Mouse (Mus musculus): ENCODE measurements around the gene Icosl.
"Not testable (repeated sequence)": the region's sequence is repeated elsewhere in the genome, so short reads cannot be mapped to it uniquely, and the experiment has no call there.

Icosl gene

DNA sequence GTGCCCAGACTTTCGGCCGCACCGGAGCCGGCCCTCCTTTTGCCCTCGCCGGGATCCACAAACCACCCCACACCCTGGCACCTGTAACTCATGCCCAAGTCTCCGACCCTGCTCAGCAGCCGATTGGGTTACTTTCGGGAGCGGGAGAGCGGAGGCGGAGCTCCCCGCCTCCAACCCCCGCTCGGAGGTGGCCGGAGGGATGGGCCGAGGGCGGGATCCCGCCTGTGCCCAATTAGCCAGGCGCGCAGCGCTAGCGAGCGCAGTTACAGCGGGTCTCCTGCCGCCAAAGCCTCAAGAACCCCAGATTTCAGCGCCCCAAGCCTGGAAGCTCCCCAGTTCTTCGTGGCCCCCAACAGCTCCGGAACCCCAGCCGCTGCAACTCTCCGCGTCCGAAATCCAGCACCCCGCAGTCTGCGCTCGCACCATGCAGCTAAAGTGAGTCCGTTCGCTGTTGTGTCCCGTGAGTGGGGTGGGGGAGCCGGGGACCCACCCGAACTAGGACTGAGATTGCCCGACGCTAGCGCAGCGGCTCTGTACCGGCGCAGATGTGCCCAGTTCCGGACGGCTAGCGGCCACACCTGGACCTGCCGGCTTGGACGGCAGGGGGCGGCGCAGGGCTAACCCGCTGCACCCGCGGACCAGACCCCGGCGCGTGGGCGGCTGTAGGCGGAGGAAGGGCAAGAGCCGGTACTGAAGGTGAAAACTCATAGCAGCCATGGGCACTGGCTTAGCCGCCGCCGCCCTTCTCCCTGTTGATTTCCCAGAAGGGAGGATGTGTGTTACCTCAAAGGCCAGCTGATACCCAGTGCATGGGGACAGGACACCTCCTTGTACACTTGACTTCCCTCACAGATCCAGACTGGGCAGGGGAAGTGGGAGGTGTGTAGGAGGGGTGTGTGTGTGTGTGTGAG, at the start of gene Icosl:
Gene Icosl, plus strand, starts transcription at position 202 of the 911 bp plus-strand sequence.
- peak; percentile 33 for DNase-seq (ENCODE audit: extremely low spot score, low read depth, low spot score)

DNA sequence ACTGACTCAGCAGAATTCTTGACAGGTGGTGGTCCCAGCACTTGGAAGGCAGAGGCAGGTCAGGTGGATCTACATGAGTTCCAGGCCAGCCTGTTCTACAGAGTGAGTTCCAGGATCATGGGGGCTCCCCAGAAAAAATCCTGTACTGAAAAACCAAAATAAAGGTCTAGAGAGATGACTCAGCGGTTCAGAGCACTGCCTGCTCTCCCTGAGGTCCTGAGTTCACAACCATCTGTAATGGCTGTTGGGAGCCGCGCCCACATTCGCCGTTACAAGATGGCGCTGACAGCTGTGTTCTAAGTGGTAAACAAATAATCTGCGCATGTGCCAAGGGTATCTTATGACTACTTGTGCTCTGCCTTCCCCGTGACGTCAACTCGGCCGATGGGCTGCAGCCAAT, 49.1 kb upstream of the Icosl start:
- DNase-seq (ENCODE audit: extremely low spot score, low read depth, low spot score), result not testable (repeated sequence)

DNA sequence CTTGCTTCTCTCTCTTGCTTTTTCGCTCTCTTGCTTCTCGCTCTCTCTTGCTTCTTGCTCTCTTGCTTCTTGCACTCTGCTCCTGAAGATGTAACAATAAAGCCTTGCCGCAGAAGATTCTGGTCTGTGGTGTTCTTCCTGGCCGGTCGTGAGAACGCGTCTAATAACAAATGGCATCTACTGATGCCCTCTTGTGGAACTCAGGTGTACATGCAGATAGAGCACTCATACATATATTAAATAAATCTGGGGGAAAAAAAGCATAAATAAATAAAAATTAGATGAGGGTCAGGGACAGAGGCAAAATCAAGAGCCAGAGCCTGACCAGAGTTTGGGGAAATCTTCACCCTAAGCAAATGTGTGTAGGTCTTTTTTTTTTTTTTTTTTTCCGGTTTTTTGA, 43.6 kb upstream of the Icosl start:
- not testable (repeated sequence) for DNase-seq (ENCODE audit: extremely low spot score, low read depth, low spot score)

DNA sequence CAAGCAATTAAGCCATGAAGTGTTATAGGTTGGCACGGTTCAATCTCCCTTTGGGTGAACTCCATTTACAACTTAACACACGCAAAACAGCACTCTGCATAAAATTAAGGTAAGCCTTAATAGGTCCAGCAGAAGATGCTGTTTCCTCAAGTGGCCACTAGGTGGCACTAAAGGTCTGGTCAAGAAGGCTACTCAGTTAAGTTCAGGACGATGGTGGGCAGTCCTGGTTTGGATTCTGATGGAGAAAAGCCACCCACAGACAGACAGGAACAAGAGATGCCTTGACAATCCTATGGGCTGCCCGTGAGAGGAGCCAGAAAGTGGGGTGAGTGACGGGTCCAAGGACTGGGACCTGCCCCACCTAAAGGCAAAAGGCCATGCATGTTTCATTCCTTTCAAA, 41.0 kb upstream of the Icosl start:
- peak; percentile 81 for DNase-seq (ENCODE audit: extremely low spot score, low read depth, low spot score)

DNA sequence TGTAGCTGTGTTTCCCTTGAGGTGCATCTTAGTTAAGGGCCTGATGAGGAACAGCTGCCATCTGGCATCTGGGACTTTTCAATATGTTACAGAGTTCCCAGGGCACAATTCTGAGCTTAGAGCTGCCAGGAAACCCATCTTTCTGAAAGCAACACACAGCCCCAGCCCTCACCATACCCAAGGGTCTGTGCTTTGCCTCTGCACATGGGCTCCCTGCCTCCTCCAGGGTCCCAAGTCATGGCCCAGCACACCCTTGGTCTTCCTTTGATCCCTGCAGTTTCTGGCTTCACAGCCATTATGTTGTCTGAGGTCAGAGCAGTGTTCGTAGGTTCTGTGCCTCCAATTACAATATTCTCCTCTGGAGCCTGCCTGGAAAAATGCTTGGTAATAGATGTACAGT, 40.0 kb upstream of the Icosl start:
- DNase-seq (ENCODE audit: extremely low spot score, low read depth, low spot score), result no peak

DNA sequence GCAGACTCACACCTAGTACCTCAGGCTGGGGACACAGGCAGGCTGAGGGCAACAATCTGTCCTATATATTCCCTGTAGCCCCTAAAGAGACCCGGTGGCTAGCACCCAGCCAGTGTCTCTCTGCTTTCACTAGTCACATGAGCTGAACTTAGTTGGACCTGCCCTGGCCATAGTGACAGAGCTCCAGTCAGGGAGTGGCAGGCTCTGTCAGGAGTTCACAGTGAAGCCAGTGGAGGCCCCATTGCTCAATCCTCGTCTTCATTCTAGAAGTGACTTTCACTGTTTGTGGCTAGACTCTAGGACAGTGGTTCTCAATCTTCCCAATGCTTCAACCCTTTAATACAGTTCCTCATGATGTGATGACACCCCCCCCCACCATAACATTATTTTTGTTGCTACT, 37.1 kb upstream of the Icosl start:
- DNase-seq (ENCODE audit: extremely low spot score, low read depth, low spot score), result no peak

DNA sequence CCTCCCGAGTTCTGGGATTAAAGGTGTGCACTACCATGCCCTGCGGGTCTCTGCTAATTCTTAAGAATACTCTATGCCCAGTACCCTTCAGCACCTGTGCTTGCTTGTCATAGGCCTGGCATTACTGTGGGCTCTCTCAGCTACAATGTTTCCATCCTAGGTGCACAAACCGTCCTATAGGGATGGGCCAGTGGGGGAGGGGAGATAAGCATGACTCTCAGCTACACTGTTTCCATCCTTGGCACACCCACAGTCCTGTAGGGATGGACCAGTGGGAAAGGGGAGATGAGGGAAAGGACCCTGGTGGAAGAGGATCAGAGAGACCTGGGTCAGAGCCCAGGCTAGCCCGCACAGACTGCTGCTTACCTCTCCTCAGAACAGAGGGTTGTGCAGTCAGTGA, 32.0 kb upstream of the Icosl start:
- DNase-seq (ENCODE audit: extremely low spot score, low read depth, low spot score), result no peak

DNA sequence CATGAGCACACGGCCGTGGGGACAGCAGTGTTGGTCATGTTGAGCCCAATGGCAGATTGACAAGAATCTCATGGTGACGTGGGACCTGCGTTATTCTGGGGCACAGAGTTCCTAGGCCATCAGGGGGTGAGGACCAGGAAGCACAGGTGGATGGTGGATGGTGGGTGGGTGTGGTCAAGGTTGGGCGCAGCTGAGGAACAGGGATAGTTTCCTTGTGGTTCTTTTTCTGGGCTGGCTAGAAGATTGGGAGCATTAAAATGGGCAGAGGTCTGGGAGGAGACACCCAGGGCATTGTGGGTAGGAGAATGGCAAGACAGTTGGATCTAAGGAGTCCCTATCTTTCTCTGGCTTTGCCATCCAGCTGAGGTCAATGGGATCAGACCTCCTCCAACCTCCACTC, 27.5 kb upstream of the Icosl start, which contains the start of gene Dnmt3l:
Gene Dnmt3l, plus strand, starts transcription at position 301 of the 400 bp plus-strand sequence.
- DNase-seq (ENCODE audit: extremely low spot score, low read depth, low spot score), result no peak

DNA sequence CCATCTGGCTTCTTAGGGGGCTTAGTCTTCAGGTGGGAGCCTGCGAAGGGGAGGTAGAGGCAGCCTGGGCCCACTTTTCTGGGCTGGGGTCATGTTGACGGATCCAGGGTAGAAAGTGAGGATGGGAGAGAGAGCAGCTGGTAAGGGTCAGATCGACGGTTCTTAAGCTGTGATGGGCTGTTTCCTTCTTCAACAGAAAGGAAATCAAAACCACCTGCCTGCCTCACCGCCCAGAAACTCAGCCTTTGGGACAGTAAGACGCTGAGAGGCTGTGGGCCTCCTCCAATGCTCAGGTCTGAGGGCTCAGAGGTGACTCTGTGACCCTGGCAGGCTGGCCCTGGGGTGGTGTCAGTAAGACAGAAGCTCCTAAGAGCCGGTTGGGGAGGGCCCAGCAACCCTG, 27.0 kb upstream of the Icosl start:
- no peak for DNase-seq (ENCODE audit: extremely low spot score, low read depth, low spot score)

DNA sequence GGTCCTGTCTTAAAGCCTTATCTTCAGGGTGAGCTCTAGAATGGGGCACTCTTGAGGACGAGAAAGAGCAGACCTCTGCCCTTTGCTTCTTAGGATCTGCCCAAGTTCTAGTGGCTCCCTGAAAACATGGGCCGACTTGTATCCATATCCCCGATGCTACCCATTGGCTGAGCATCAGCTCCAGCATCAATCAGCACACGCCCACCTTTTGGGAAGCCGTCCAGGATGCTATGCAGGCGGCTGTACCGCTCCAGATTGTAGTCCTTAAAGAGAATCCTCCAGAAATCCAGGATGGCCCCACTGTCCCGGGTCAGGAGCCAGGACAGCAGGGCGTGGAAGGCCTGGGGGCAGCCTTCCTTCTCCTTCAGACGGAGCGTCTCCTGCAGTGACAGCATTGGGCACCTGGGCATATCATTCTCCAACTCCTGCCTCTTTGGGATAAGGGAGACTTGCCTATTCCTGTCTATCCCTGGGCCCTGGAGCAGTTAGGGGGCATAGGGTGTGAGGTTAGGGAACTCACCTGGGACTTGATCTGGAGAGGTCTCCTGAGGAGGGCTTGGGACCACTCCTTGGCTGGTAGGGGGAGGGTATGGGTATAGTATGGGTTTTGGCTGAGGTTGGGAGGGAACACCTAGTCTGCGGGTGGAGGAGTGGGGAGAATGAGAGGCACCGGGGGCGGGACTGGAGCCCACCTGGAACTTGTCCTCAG, 26.3 kb upstream of the Icosl start:
- DNase-seq (ENCODE audit: extremely low spot score, low read depth, low spot score), result no peak

DNA sequence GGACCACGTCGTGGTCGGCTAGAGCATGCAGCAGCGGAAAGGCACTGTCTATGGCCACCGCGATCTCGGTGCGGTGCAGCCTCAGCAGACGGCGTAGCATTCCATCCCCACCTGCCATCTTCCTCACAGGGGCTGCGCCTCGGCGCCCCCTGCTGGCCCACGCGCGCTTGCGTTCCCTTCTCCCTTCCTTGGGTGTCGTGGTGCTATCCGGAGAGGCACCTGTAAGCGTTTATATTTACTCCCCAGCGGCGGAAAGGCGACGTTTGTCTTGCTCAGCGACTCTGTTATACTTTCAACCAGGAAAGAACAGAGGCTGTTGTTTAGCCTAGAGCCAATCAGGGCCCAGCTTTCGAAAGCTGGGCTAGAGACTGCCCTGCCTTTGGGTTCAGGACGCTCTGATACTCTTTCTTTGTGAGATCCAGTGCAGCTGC, 25.7 kb upstream of the Icosl start, which contains the start of gene Aire:
Gene Aire, minus strand, starts transcription at position 205 of the 431 bp plus-strand sequence.
- no peak for DNase-seq (ENCODE audit: extremely low spot score, low read depth, low spot score)

DNA sequence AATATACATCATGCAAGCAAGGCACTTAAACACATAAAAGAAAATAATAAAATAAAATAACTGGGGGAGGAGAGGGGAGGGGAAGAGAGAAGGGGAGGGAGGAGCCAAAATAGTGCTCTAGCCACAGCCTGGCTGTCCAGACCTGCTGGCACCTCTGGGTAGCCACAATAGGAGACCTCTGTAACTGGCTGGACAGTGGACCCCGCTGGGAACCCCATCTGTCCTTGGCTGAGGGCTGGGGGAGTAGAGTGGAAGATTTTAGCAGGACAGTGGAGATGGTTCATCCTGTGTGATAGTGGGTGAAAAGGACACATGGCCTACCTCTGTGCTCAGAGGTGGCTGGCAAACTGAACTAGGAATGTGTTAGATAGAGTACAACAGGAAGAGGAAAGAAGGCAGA, 24.6 kb upstream of the Icosl start:
- DNase-seq (ENCODE audit: extremely low spot score, low read depth, low spot score), result no peak

DNA sequence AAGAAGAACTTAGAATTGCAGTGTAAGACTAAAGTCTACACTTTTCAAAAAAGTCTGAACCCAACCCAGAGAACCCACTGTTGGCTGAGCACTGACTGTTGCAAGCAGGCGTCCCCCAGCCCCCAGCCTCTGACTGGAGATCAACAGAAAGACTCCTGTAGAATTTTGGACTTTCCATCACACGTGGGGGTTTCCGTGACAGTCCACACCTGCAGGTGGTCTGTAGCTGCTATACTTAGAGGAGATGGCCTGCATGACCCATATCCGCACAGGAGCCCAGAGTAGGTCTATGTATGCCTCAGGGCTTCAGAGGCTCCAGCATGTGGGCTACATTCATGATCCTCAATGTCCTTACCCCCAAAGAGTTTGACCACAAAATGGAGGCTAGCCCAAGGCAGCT, 22.7 kb upstream of the Icosl start:
- no peak for DNase-seq (ENCODE audit: extremely low spot score, low read depth, low spot score)

DNA sequence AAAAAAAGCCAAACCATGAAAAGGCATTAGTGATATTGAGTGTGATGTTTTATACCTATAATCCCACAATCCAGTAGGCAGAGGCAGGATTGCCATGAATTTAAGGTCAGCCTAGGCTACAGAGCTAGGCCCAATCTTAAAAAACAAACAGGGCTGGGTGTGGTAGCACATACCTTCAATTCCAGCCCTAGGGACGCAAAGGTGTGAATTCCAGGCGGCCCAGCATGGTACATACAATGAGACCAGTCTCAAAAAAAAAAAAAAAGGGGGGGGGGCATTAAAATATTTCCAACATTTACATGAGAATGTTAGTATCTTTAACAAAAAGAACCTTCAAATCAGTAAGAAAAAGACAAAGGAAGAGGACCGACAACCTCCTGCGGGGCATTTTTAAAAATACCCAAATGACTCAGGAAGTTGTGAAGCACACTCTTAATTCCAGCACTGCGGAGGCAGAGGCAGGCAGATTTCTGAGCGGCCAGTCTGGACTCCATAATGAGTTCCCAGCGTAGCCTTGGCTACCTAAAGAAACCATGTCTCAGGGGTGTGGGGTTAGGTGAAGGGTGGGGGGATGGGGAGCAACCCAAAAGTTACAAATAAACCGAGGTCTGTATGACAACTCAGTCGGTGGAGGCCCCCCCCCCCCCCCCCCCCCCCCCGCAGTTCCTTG, 20.9 kb upstream of the Icosl start:
- DNase-seq (ENCODE audit: extremely low spot score, low read depth, low spot score), result no peak

DNA sequence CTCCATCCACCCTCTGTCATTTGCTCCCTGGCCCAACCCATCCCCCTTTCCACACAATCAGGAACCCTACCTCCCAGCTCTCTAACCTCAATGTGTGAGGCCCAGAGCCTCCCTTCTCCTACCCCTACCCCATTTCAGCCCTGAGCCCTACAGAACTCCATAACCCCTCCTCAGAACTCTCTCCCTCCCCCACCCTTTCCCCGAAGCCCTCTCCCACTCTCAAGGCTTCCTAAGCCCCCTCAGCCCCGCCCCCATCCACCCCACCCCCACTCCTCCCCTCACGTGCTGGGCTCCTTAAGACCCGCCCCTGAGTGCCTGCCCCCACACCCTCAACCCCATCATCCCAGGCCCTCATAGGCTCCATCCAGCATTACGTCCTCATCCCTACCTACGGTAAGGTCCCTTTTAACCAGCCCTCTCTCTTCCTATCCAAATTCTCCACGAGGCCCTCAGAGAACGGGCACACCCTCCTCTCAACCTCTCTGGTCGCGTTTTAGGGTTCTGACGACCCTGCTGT, 19.5 kb upstream of the Icosl start:
- no peak for DNase-seq (ENCODE audit: extremely low spot score, low read depth, low spot score)

DNA sequence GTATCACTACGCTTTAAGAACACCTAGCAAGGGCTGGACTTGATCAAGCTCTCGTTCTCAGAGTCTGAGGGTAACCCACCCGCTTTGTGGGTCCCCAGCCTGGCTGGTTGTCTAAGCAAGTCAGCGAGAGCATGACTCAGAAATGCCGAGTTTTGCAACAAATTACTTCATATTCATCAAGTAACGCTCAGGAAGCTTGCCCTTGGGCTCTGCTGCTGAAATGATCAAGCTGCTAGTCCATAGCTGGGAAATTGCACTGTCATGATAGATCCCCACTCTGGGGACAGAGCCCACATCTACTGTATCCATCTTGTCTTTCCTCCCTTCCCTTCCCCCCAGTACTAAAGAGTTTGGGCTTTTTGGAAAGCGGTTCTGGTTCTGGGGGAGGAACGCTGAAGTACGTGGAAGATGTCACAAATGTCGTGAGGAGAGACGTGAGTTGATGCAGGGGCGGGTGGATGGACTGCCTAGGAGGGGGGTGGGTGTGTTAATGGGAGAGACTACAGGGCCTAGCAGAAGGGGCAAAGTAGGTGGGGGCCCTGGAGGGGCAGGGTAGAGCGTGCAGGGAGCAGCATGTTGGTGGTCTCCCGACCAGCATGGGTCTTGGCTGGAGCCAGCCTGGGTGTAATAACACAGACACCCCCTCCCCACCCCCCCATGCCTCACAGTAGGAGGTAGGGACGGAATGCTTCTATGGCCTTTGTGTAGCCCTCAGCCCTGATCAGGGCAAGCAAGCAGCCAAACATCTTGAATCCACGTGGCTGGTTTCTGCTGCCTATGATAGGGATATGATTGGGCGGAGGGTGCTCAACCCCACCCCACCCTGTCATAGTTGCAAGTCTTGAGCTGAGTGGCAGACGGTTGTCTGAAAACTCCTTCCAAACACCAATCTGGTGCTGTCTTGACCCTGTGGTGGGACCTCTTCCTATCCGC, 14.2 kb upstream of the Icosl start:
- DNase-seq (ENCODE audit: extremely low spot score, low read depth, low spot score), result no peak

DNA sequence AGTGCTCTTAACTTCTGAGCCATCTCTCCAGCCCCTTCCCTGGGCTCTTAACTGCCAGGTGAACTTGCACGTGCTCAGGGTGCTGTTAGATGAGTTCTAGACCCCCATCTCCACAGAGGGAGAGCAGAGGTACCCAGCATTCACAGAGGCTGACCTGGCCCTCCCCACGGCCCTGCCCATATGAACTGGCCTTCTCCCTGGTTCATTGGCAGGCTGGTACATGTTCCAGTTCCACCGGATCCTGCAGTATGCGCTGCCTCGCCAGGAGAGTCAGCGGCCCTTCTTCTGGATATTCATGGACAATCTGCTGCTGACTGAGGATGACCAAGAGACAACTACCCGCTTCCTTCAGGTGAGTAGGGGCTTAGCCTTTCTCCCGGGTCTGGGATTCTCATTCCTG, 12.0 kb upstream of the Icosl start:
- no peak for DNase-seq (ENCODE audit: extremely low spot score, low read depth, low spot score)

DNA sequence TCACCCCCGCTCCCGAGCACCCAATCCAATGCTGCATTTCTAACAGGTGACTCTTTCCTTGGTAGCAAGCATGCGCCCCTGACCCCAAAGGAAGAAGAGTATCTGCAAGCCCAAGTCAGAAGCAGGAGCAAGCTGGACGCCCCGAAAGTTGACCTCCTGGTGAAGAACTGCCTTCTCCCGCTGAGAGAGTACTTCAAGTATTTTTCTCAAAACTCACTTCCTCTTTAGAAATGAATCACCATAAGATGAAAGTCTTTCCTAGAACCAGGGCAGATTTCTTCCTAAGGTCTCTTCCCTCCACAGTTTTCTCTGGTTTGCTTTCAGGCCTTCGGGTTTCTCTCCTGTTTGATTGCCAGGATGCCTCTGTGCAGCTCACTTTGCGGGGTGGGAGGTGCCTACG, 6.0 kb upstream of the Icosl start:
- no peak for DNase-seq (ENCODE audit: extremely low spot score, low read depth, low spot score)

DNA sequence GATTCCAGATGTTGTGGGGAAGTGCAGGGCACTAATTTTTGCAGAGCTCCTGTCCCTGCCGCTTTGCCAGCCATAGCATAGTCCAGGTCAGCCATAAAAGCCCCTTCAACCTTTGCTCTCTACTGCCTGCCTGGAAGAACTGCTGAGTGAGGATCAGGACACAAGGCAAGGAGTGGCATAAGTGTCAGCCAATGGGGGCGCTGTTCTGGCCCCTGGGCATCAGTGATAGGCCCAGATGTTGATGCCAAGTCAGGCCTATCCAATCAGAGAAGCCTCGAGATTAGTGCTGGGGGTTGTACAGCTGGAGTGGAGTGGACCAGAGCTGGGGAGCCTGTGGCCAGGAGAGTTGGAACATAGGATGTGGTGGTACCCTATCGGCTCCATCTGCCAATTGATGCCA, 1.9 kb upstream of the Icosl start:
- DNase-seq (ENCODE audit: extremely low spot score, low read depth, low spot score), result no peak

DNA sequence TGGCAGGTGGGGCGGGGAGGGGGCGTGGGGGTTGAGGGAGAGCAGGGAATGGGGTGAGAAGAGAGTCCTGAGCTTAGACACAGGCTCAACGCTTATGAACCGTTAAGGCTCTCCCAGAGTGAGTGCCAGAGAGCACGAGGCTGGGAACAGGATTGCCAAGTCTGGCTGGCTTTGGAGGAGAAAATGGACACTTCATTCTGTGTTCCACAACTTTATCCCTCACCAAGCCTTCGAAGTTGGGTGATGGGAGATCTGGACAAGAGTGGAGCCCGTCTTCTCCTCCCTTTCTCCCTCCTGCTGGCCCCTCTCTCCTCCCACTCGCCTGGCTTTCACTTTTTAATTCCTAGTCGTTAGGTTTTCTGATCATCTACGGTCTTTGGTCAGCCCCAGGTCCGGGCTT, 561 bp upstream of the Icosl start:
- DNase-seq (ENCODE audit: extremely low spot score, low read depth, low spot score), result no peak

Data from hindlimb bud, embryonic 11.5 days (tissue).